Mouse (Mus musculus): Measurements from ENCODE around the gene Hoxd3.
A peak's percentile ranks its signal among the peaks of the same experiment; 100 is the strongest.

Gene Hoxd3

GRCm38 (mm10) chr2:74711721-74712621, at the start of gene Hoxd3, which contains the start of gene Hoxd4:
Hoxd3 (plus strand) TSS chr2:74711927.
Hoxd4 (plus strand) TSS chr2:74711929.
- no peak for DNase-seq (ENCODE audit: low read depth, low spot score)

GRCm38 (mm10) chr2:74663291-74663925, 48.3 kb upstream of the Hoxd3 start:
- no peak for DNase-seq (ENCODE audit: low read depth, low spot score)

GRCm38 (mm10) chr2:74666411-74666810, 45.3 kb upstream of the Hoxd3 start:
- DNase-seq (ENCODE audit: low read depth, low spot score), result no peak

- no peak for DNase-seq (ENCODE audit: low read depth, low spot score)
These were observed 44.4 kb upstream of the Hoxd3 start for GRCm38 (mm10) chr2:74667191-74667841.

GRCm38 (mm10) chr2:74667842-74668357, 43.8 kb upstream of the Hoxd3 start, which contains the start of gene Hoxd13:
Hoxd13 (plus strand) TSS chr2:74668310.
- DNase-seq (ENCODE audit: low read depth, low spot score), result no peak

GRCm38 (mm10) chr2:74668370-74669229, 43.1 kb upstream of the Hoxd3 start:
- no peak for DNase-seq (ENCODE audit: low read depth, low spot score)

GRCm38 (mm10) chr2:74669230-74669578, 42.5 kb upstream of the Hoxd3 start:
- no peak for DNase-seq (ENCODE audit: low read depth, low spot score)

GRCm38 (mm10) chr2:74669650-74670235, 42.0 kb upstream of the Hoxd3 start:
- no peak for DNase-seq (ENCODE audit: low read depth, low spot score)

- DNase-seq (ENCODE audit: low read depth, low spot score), result no peak
These were observed 41.0 kb upstream of the Hoxd3 start for GRCm38 (mm10) chr2:74670632-74671188.

GRCm38 (mm10) chr2:74671847-74672246, 39.9 kb upstream of the Hoxd3 start:
- DNase-seq (ENCODE audit: low read depth, low spot score), result no peak

- DNase-seq (ENCODE audit: low read depth, low spot score), result peak; percentile 30
These were observed 39.0 kb upstream of the Hoxd3 start for GRCm38 (mm10) chr2:74672481-74673362.

- DNase-seq (ENCODE audit: low read depth, low spot score), result no peak
These were observed 37.8 kb upstream of the Hoxd3 start for GRCm38 (mm10) chr2:74673835-74674425.

GRCm38 (mm10) chr2:74674881-74675665, 36.7 kb upstream of the Hoxd3 start, which contains the start of gene Hoxd12:
Hoxd12 (plus strand) TSS chr2:74675013.
- DNase-seq (ENCODE audit: low read depth, low spot score), result no peak

- no peak for DNase-seq (ENCODE audit: low read depth, low spot score)
These were observed 36.0 kb upstream of the Hoxd3 start for GRCm38 (mm10) chr2:74675666-74676282.

- no peak for DNase-seq (ENCODE audit: low read depth, low spot score)
These were observed 35.2 kb upstream of the Hoxd3 start for GRCm38 (mm10) chr2:74676376-74677052.

GRCm38 (mm10) chr2:74677106-74677505, 34.6 kb upstream of the Hoxd3 start:
- no peak for DNase-seq (ENCODE audit: low read depth, low spot score)
